In the genomic region with DNA sequence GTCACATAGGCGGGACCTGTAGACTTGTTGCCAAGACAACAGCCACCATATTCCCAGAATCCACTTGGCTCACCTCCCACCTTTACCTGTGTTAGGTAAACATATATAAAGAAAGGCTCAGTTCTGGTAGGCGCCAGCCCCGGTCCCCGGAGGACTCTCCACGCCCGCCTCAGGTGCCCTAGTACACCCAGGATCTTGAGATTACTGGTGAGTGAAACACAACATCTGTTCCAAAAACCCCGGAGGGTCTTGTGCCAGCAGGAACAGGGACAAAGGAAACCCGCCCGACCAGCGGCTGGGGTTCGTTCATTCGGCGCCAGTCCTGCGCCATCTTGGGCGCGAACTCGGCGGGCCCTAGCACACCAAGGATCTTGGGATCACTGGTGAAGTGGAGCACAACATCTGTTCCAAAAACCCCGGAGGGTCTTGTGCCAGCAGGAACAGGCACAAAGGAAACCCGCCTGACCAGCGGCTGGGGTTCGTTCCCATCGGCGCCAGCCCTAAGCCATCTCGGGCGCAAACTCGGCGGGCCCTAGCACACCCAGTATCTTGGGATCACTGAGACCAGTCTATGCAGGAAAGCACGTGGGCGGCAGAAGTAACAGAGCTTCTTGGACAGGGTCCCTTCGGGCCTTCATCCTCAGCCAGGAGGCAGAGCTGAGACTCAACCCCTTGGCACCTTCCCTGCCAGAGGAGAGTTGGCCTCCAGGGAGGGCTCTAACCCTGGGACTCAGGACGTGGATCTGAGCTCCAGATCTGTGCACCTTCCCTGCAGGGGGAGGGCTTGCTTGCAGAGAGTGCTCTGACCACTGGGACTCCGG, we compare ENCODE assay signal across 8 mouse cellular contexts. TPM values are rescaled to one million over a fixed set of nuclear protein-coding genes. Genes with fewer than 3 reads are reported as not detected.
DNase-seq lines count a peak whose midpoint lies in the region; ATAC-seq and TF ChIP-seq lines count a peak whose summit lies in the region.

No protein-coding gene starts in this region.

- H3K36me3 ChIP-seq in forebrain, embryonic 13.5 days (ENCODE audit: poor library complexity, severe bottlenecking), result no peaks in the 10 kb centered on the region
- no peaks in the 10 kb centered on the region for H3K36me3 ChIP-seq in intestine, postnatal 0 days (ENCODE audit: control insufficient read depth, insufficient read depth)
- no peaks in the 10 kb centered on the region for H3K36me3 ChIP-seq in midbrain, embryonic 12.5 days
- H3K36me3 ChIP-seq in testis, adult 2 months (ENCODE audit: control insufficient read depth, insufficient read depth, low read length), result no peaks in the 10 kb centered on the region

- H3K9me3 ChIP-seq in forebrain, embryonic 13.5 days (replicated peaks), result no peaks in the 10 kb centered on the region
- H3K9me3 ChIP-seq in intestine, postnatal 0 days (ENCODE audit: control insufficient read depth), result no peaks in the 10 kb centered on the region
- no peaks in the 10 kb centered on the region for H3K9me3 ChIP-seq in midbrain, embryonic 12.5 days

- DNase-seq in urinary bladder, adult 2 months (ENCODE audit: low spot score), result peak; percentile 25
- DNase-seq in urinary bladder, postnatal 10 days (ENCODE audit: low spot score), result no peak
- peak; percentile 49 to 53 for DNase-seq in left cerebral cortex, postnatal 36 days (ENCODE audit: low spot score in 2 of 2)

- H3K27ac ChIP-seq in forebrain, embryonic 13.5 days, result peak overlapping the region; percentile 33; the same call in 1 of the 2 replicates
- H3K27ac ChIP-seq in intestine, postnatal 0 days (ENCODE audit: low read depth, low read length), result no peak overlapping the region
- H3K27ac ChIP-seq in midbrain, embryonic 12.5 days (replicated peaks), result peak overlapping the region; percentile 39; the same call in 1 of the 2 replicates
- peak overlapping the region; percentile 39 for H3K27ac ChIP-seq in testis, adult 2 months (ENCODE audit: control insufficient read depth, insufficient read depth, low read depth, low read length)

- ATAC-seq in forebrain, embryonic 13.5 days, result peak; percentile 82
- peak; percentile 85 for ATAC-seq in intestine, postnatal 0 days
- peak; percentile 75 for ATAC-seq in midbrain, embryonic 12.5 days (ENCODE audit: low FRiP score, low read depth)
- no peak for ATAC-seq in inflammation-experienced regulatory T-cells, adult 6 months

- no peaks in the 10 kb centered on the region for H3K27me3 ChIP-seq in forebrain, embryonic 13.5 days
- no peaks in the 10 kb centered on the region for H3K27me3 ChIP-seq in intestine, postnatal 0 days (replicated peaks; ENCODE audit: control insufficient read depth, insufficient read depth, low read length)
- 0 out of 2 replicates have a peak, but pooled peaks cover 4% of the 10 kb centered on the region for H3K27me3 ChIP-seq in midbrain, embryonic 12.5 days
- H3K27me3 ChIP-seq in testis, adult 2 months (ENCODE audit: control insufficient read depth, insufficient read depth, low read length), result no peaks in the 10 kb centered on the region

- 0 out of 2 replicates have a peak, but pooled peaks have one; percentile 22 for TF ChIP-seq POLR2A in testis, adult 2 months (IDR thresholded peaks at IDR 0.05; ENCODE audit: control insufficient read depth, low read depth, low read length)

- intact Hi-C loops in left cerebral cortex, postnatal 36 days (cut with DNase I), result no loop called here

- peak overlapping the region; percentile 47 for H3K4me3 ChIP-seq in forebrain, embryonic 13.5 days
- peak overlapping the region; percentile 56 for H3K4me3 ChIP-seq in intestine, postnatal 0 days (ENCODE audit: low read depth, low read length)
- H3K4me3 ChIP-seq in midbrain, embryonic 12.5 days, result peak overlapping the region; percentile 48
- peak overlapping the region; percentile 86 for H3K4me3 ChIP-seq in testis, adult 2 months (ENCODE audit: control insufficient read depth, low read depth, low read length)

- H3K4me1 ChIP-seq in forebrain, embryonic 13.5 days, result 0 out of 2 replicates have a peak, but pooled peaks cover 5% of the 10 kb centered on the region
- H3K4me1 ChIP-seq in intestine, postnatal 0 days (replicated peaks; ENCODE audit: control insufficient read depth, insufficient read depth, low read length), result no peaks in the 10 kb centered on the region
- no peaks in the 10 kb centered on the region for H3K4me1 ChIP-seq in midbrain, embryonic 12.5 days
- H3K4me1 ChIP-seq in testis, adult 2 months (ENCODE audit: control insufficient read depth, insufficient read depth, low read length), result peaks cover 4% of the 10 kb centered on the region

- peak overlapping the region; percentile 66 for H3K4me2 ChIP-seq in forebrain, embryonic 13.5 days
- H3K4me2 ChIP-seq in intestine, postnatal 0 days (replicated peaks; ENCODE audit: low read depth), result peak overlapping the region; percentile 78
- H3K4me2 ChIP-seq in midbrain, embryonic 12.5 days (replicated peaks), result peak overlapping the region; percentile 60

- peak; percentile 49 for TF ChIP-seq CTCF in intestine, postnatal 0 days (IDR thresholded peaks at IDR 0.05; ENCODE audit: low read depth)
- no peak for TF ChIP-seq CTCF in testis, adult 2 months (IDR thresholded peaks at IDR 0.05; ENCODE audit: control insufficient read depth, insufficient read depth, insufficient replicate concordance, low read depth, low read length)

- WGBS in forebrain, embryonic 13.5 days, result 8% methylated on average over 33 of the region's 33 CpGs
- 8% methylated on average over 33 of the region's 33 CpGs for WGBS in intestine, postnatal 0 days
- WGBS in midbrain, embryonic 12.5 days, result 8% methylated on average over 33 of the region's 33 CpGs

- peak overlapping the region; percentile 71 for H3K9ac ChIP-seq in forebrain, embryonic 13.5 days
- peak overlapping the region; percentile 45 for H3K9ac ChIP-seq in intestine, postnatal 0 days (ENCODE audit: low read depth, low read length)
- H3K9ac ChIP-seq in midbrain, embryonic 12.5 days (replicated peaks), result peak overlapping the region; percentile 60

RNA-seq across cellular contexts. Expression of a gene that starts 56.6 kb away (rescaled TPM):
- polyA plus RNA-seq in urinary bladder, adult 2 months (2012; rRNA removed), result 261 and 377 TPM in 2 replicates
- 10.9 and 14.0 TPM in 2 replicates for polyA plus RNA-seq in forebrain, embryonic 13.5 days (2015; fragmentation: Nextera tagmentation; extraction: Ambion mirVana)
- polyA plus RNA-seq in intestine, postnatal 0 days (2015; fragmentation: Nextera tagmentation; extraction: Ambion mirVana), result 9.3 and 9.7 TPM in 2 replicates
- 1 to 10 TPM; 7.2 to 8.0 TPM for total RNA-seq in left cerebral cortex, postnatal 36 days (2021)
- polyA plus RNA-seq in midbrain, embryonic 12.5 days (2016; fragmentation: Nextera tagmentation; extraction: Ambion mirVana), result 11.7 and 12.1 TPM in 2 replicates
- polyA plus RNA-seq in testis, adult 2 months (2012; rRNA removed), result 13.2 and 13.4 TPM in 2 replicates
- 1 to 10 TPM; 1.6 to 8.1 (median 6.5) TPM for polyA plus RNA-seq in inflammation-experienced regulatory T-cells, adult 6 months (2017; shearing (Covaris generic))

Comparison
In these comparisons a context has a peak if more than half of its experiments do, and no peak if none do; other contexts are left out.
1. RNA of a gene that starts 56.6 kb away (polyA plus RNA-seq): 261 to 377 TPM in urinary bladder, adult 2 months; 13.2 to 13.4 TPM in testis, adult 2 months, 11.7 to 12.1 TPM in midbrain, embryonic 12.5 days, 10.9 to 14.0 TPM in forebrain, embryonic 13.5 days, 9.3 to 9.7 TPM in intestine, postnatal 0 days and 1.6 to 8.1 TPM in inflammation-experienced regulatory T-cells, adult 6 months; every median in the first group is over 10 times any median in the second.
2. Peak in every context shown above with its lines, with median percentiles within 50 percentile points of each other: H3K4me2 ChIP-seq, H3K4me3 ChIP-seq and H3K9ac ChIP-seq.